Mouse (Mus musculus) ES-E14 (cell line): ENCODE measurements at regions not wholly inside any gene's neighbourhood (a gene's known extent, or its start where the extent isn't known, plus 50 kb on each side); places are given as distances from the start of the nearest gene placed in this dataset.

Experiments
- DNase-seq: peaks from one replicate; pipeline ENCODE4 v3.0.0-alpha.2; 2013; ENCODE audit warnings: low read depth, low spot score
- H3K27ac ChIP-seq: 2 replicates; pipeline ENCODE4 v1.5.1; 2012; ENCODE audit warnings: low read depth, mild to moderate bottlenecking, low read length, moderate library complexity, mixed read lengths; ENCODE audit not compliant: poor library complexity, insufficient read depth, severe bottlenecking
- H3K36me3 ChIP-seq: 2 replicates; pipeline ENCODE4 v1.6.1; 2012; ENCODE audit warnings: mild to moderate bottlenecking, low read length, moderate library complexity, mixed read lengths; ENCODE audit not compliant: control insufficient read depth, poor library complexity, insufficient read depth, severe bottlenecking
- H3K4me1 ChIP-seq, 2 experiments: fragments of 150-350 bp in 1 of 2; sonication (generic) in 1 of 2; 2 replicates each; pipeline ENCODE4 v1.6.1; 2012; ENCODE audit warnings: low read length in 2 of 2, mild to moderate bottlenecking in 1 of 2, mixed read lengths in 1 of 2; ENCODE audit not compliant: control insufficient read depth in 2 of 2, insufficient read depth in 2 of 2, poor library complexity in 1 of 2
- H3K4me3 ChIP-seq, 2 experiments: fragments of 150-350 bp in 1 of 2; sonication (generic) in 1 of 2; 2 replicates each; pipeline ENCODE4 v1.5.1; 2012; ENCODE audit warnings: low read length in 2 of 2, low read depth in 1 of 2, mild to moderate bottlenecking in 1 of 2, mixed read lengths in 1 of 2; ENCODE audit not compliant: insufficient read depth in 1 of 2, poor library complexity in 1 of 2, severe bottlenecking in 1 of 2
- H3K9ac ChIP-seq: 2 replicates; pipeline ENCODE4 v1.6.1; 2012; ENCODE audit warnings: low read depth, mild to moderate bottlenecking, low read length, mixed read lengths; ENCODE audit not compliant: poor library complexity, insufficient read depth, severe bottlenecking
- H3K9me3 ChIP-seq: fragments of 150-350 bp; sonication (generic); 2 replicates; pipeline ENCODE4 v1.6.1; 2012; ENCODE audit warnings: low read depth, mild to moderate bottlenecking, low read length; ENCODE audit not compliant: control insufficient read depth, insufficient read depth
- CHD2 ChIP-seq: IDR thresholded peaks from 2 replicates; pipeline ENCODE4 v1.6.1; 2014; ENCODE audit warnings: mild to moderate bottlenecking, low read depth, low read length, inconsistent platforms
- HCFC1 ChIP-seq: IDR thresholded peaks from 2 replicates; pipeline ENCODE4 v1.6.1; 2012; ENCODE audit warnings: low read length, inconsistent platforms, borderline replicate concordance; ENCODE audit not compliant: insufficient read depth
- MAFK ChIP-seq: IDR thresholded peaks from 2 replicates; pipeline ENCODE4 v1.6.1; 2014; ENCODE audit warnings: mild to moderate bottlenecking, low read depth, low read length, inconsistent platforms; ENCODE audit not compliant: insufficient read depth
- ZC3H11A ChIP-seq: IDR thresholded peaks from 2 replicates; pipeline ENCODE4 v1.6.1; 2012; ENCODE audit warnings: low read depth, mild to moderate bottlenecking, inconsistent platforms, low read length, borderline replicate concordance
- ZNF384 ChIP-seq: IDR thresholded peaks from 2 replicates; pipeline ENCODE4 v1.6.1; 2012; ENCODE audit warnings: low read depth, low read length, inconsistent platforms
- in situ Hi-C, 2 experiments: fragments of 600-800 bp; cut with MboI; formaldehyde crosslinking; loops; one replicate each; pipeline ENCODE4 v1.15.1; 2025; ENCODE audit warnings: low sequenced_read_pairs in 2 of 2, inconsistent platforms in 1 of 2; ENCODE audit not compliant: unreplicated experiment in 2 of 2

DNA sequence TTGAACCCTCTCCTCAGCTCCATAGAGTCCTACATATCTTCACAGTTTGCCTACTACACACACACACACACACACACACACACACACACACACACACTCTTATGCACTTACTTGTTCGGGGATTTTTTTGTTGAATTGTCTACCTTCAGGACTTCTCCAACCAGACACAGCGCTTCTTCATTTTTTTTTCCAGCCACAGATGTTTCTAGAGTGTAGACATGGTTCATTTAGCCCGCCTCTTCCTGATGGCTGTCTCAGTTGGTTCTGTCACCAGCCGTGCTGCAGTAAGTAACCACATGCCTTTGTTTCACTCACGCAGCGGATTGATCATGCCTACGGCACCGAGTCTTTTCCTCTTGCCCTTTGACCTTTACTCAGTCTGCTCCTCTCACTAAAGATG lies 282.1 kb downstream of the Bcor start:
- in situ Hi-C loops, result no loop called here
- Histone ChIP-seq H3K4me3 (no peak overlapping the region), H3K9ac (no peak overlapping the region), H3K9me3 (no peaks in the 10 kb centered on the region), H3K4me1 (no peaks in the 10 kb centered on the region), H3K36me3 (no peaks in the 10 kb centered on the region), H3K27ac (no peak overlapping the region)
- TF ChIP-seq CHD2 (no peak), ZC3H11A (no peak), ZNF384 (no peak), MAFK (no peak), HCFC1 (no peak)
- DNase-seq, result no peak

DNA sequence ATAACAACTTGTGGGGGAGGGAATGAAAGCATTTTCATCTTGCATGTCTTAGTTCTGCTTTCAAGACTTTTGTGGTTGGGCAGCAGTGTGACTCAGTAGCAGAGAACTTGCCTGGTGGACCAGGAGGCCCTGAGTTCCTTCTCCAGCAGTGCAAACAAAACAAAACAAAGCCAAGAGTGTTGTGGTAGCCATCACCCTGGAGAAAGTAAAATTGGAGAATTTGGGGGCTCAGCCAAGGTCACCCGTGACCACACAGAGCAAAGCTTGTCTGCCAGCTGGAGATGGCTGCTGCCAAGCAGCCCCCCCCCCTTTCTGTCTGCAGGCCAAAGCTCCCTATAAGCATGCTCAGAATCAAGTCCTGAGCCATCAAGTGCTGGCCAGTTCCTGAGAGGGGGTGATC lies 279.2 kb downstream of the Bcor start:
- no peak for TF ChIP-seq CHD2
- TF ChIP-seq ZC3H11A, result no peak
- no peak for TF ChIP-seq HCFC1
- no peak for TF ChIP-seq ZNF384
- no peak for TF ChIP-seq MAFK
- no peaks in the 10 kb centered on the region for H3K36me3 ChIP-seq
- no peaks in the 10 kb centered on the region for H3K4me1 ChIP-seq
- no peak overlapping the region for H3K4me3 ChIP-seq
- no peak overlapping the region for H3K9ac ChIP-seq
- no peaks in the 10 kb centered on the region for H3K9me3 ChIP-seq
- H3K27ac ChIP-seq, result no peak overlapping the region
- no peak for DNase-seq
- in situ Hi-C loops, result no loop called here

DNA sequence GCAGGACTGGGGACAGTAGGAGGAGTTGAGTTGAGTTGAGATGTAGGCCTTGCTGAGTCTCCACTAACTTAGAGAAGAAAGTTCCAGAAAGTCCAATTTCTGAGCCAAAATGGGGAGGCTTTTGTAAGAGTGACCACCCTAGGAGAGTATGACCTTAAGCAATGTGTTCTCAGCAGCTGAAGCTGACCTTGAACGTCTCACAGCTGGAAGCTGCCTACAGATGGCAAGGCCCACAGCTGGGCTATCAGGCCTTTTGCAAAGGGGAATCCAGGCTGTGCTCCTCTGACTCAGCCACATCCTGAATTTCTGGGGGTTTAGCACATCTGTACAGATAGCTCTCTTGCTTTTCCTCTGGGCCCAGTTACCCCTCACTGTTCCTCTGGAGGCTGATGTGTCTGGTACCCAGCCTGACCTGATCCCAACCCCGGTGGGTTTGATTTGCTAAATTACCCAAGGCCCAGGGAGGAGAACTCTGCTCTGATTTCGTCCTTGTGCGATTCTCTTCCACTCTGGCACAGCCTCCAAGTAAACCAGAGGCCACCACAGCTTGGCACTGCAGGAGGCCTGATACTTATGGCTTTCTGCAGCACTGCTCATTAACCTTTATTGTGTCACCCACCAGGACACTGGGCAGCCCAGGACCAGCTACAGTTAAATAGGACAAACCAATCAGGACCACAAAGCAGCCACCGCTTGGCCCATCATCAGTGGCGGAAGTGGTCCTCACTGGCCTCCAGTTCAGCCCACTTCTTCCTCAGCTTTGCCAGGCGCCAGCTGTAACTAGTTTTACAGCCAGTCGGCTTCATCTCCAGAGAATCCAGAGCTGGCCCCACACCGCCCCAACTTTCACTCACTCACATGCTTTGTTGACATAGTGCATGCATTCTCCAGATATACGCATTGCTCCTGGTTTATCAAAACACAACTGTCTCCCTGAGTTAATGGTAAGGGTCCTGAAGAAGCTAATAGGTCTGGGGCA lies 276.1 kb downstream of the Bcor start:
- no peak for DNase-seq
- H3K9ac ChIP-seq, result no peak overlapping the region
- H3K36me3 ChIP-seq, result no peaks in the 10 kb centered on the region

DNA sequence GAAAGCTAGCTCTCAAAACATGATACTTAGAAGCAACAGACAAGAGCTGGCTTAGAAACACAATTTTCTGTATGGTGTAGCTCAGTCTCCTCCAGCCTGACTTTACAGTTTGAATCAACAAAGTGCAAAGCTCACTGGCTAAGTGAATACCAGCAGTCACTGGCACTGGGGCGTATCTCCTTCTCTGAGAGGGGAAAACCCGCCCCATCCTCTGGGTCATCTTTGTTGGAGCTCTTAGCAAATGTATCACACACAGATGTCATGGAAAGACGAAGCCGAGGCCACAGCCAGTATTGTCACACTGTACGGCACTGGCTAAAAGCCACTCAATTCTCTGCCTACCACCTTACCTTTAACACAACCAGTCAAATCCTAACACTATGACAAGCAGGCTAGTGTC lies 267.8 kb downstream of the Bcor start:
- Histone ChIP-seq H3K9ac (no peak overlapping the region), H3K9me3 (no peaks in the 10 kb centered on the region)
- TF ChIP-seq ZC3H11A (no peak), ZNF384 (no peak), MAFK (no peak), HCFC1 (no peak), CHD2 (no peak)

More for the DNA sequence above, 276.1 kb downstream of the Bcor start:
- no peaks in the 10 kb centered on the region for H3K4me1 ChIP-seq
- no peak overlapping the region for H3K27ac ChIP-seq
- H3K9me3 ChIP-seq, result no peaks in the 10 kb centered on the region
- no peak for TF ChIP-seq HCFC1
- no peak for TF ChIP-seq ZNF384
- TF ChIP-seq MAFK, result no peak
- TF ChIP-seq CHD2, result no peak
- TF ChIP-seq ZC3H11A, result no peak
- in situ Hi-C loops, result no loop called here
- no peak overlapping the region for H3K4me3 ChIP-seq

More for the DNA sequence above, 267.8 kb downstream of the Bcor start:
- H3K4me3 ChIP-seq, result no peak overlapping the region
- no peak overlapping the region for H3K27ac ChIP-seq
- no peaks in the 10 kb centered on the region for H3K36me3 ChIP-seq
- in situ Hi-C loops, result no loop called here
- DNase-seq, result no peak
- peaks cover 0 to 4% of the 10 kb centered on the region in 2 experiments; a peak in 1 of 4 replicates for H3K4me1 ChIP-seq
